Mouse (Mus musculus): ENCODE measurements around the gene Btd.

The Btd gene

GRCm38 (mm10) chr14:31640346-31640889, 410 bp upstream of the Btd start, which contains the start of gene Gm49387:
Gm49387 (minus strand) TSS chr14:31640878.
- ChIA-PET POLR2A (interaction anchor here in 3 of 4 experiments (0.6 to 3.1 kb wide), 20 partner anchors 9 to 678 kb away, joined by 3 to 11 read pairs (median 4); partner anchors contain the start of genes Capn7 (in 1 of the 3) and Ncoa4 (in 1 of the 3)), CTCF (interaction anchor here in 1 of 4 experiments (0.7 to 1.0 kb wide), 3 partner anchors 10 to 176 kb away, joined by 3 read pairs; no protein-coding TSS in a partner anchor)

GRCm38 (mm10) chr14:31641506-31642155, 803 bp downstream of the Btd start:
- ChIA-PET CTCF (interaction anchor here in 2 of 4 experiments (0.6 to 1.0 kb wide), 5 partner anchors 12 to 370 kb away, joined by 3 to 6 read pairs (median 3); no protein-coding TSS in a partner anchor), POLR2A (interaction anchor here in 3 of 4 experiments (0.5 to 3.1 kb wide), 28 partner anchors 8 to 676 kb away, joined by 3 to 11 read pairs (median 4); partner anchors contain the start of genes Capn7 (in 1 of the 3), Dph3 (in 1 of the 3), Ncoa4 (in 1 of the 3) and Oxnad1 (in 1 of the 3))

GRCm38 (mm10) chr14:31644183-31644830, 3.5 kb downstream of the Btd start:
- POLR2A ChIA-PET, result interaction anchor here in 2 of 4 experiments (0.5 to 2.0 kb wide), 3 partner anchors 17 to 423 kb away, joined by 4 to 7 read pairs (median 4); no protein-coding TSS in a partner anchor
- CTCF ChIA-PET, result interaction anchor here (0.6 to 1.6 kb wide), 10 partner anchors 11 to 641 kb away, joined by 3 to 7 read pairs (median 4); no protein-coding TSS in a partner anchor

- POLR2A ChIA-PET, result interaction anchor here in 2 of 4 experiments (0.6 to 2.0 kb wide), 2 partner anchors 17 to 422 kb away, joined by 4 to 7 read pairs; no protein-coding TSS in a partner anchor
- CTCF ChIA-PET, result interaction anchor here (0.5 to 1.6 kb wide), 13 partner anchors 10 to 673 kb away, joined by 3 to 8 read pairs (median 3); no protein-coding TSS in a partner anchor
Observed at GRCm38 (mm10) chr14:31644931-31645547, 4.2 kb downstream of the Btd start.

- ChIA-PET POLR2A (interaction anchor here in 1 of 4 experiments (2.0 kb wide), 1 partner anchor 16 kb away, joined by 7 read pairs; no protein-coding TSS in a partner anchor), CTCF (interaction anchor here in 3 of 4 experiments (1.0 to 1.6 kb wide), 4 partner anchors 16 to 431 kb away, joined by 3 to 6 read pairs (median 4); no protein-coding TSS in a partner anchor)
Observed at GRCm38 (mm10) chr14:31645920-31646319, 5.1 kb downstream of the Btd start.

- ChIA-PET POLR2A (interaction anchor here in 1 of 4 experiments (1.1 kb wide), 1 partner anchor 14 kb away, joined by 6 read pairs; no protein-coding TSS in a partner anchor), CTCF (interaction anchor here in 2 of 4 experiments (0.6 to 1.4 kb wide), 3 partner anchors 13 to 175 kb away, joined by 3 to 4 read pairs (median 3); no protein-coding TSS in a partner anchor)
Observed at GRCm38 (mm10) chr14:31647991-31648390, 7.2 kb downstream of the Btd start.

- CTCF ChIA-PET, result interaction anchor here in 3 of 4 experiments (0.6 to 2.1 kb wide), 7 partner anchors 9 to 152 kb away, joined by 3 to 12 read pairs (median 3); partner anchors contain the start of genes Btd (in 1 of the 3), Gm49387 (in 1 of the 3) and Hacl1 (in 1 of the 3)
- POLR2A ChIA-PET, result interaction anchor here in 2 of 4 experiments (0.5 to 5.6 kb wide), 3 partner anchors 11 to 120 kb away, joined by 4 to 25 read pairs (median 4); no protein-coding TSS in a partner anchor
Observed at GRCm38 (mm10) chr14:31650347-31650746, 9.5 kb downstream of the Btd start.

- CTCF ChIA-PET, result interaction anchor here in 2 of 4 experiments (0.9 to 2.1 kb wide), 3 partner anchors 8 to 11 kb away, joined by 3 to 12 read pairs (median 3); partner anchors contain the start of genes Btd (in 1 of the 2), Gm49387 (in 1 of the 2) and Hacl1 (in 1 of the 2)
- POLR2A ChIA-PET, result interaction anchor here in 1 of 4 experiments (5.6 kb wide), 1 partner anchor 10 kb away, joined by 25 read pairs; no protein-coding TSS in a partner anchor
Observed at GRCm38 (mm10) chr14:31651206-31651605, 10.4 kb downstream of the Btd start.

GRCm38 (mm10) chr14:31652106-31652505, 11.3 kb downstream of the Btd start:
- ChIA-PET CTCF (interaction anchor here in 1 of 4 experiments (1.0 kb wide), 1 partner anchor 381 kb away, joined by 3 read pairs; no protein-coding TSS in a partner anchor), POLR2A (interaction anchor here in 1 of 4 experiments (0.8 to 5.6 kb wide), 2 partner anchors 10 to 140 kb away, joined by 3 to 25 read pairs; no protein-coding TSS in a partner anchor)

GRCm38 (mm10) chr14:31652624-31653023, 11.8 kb downstream of the Btd start:
- POLR2A ChIA-PET, result interaction anchor here in 1 of 4 experiments (5.6 kb wide), 1 partner anchor 9 kb away, joined by 25 read pairs; no protein-coding TSS in a partner anchor
- CTCF ChIA-PET, result interaction anchor here in 1 of 4 experiments (1.0 kb wide), 1 partner anchor 381 kb away, joined by 3 read pairs; no protein-coding TSS in a partner anchor

- POLR2A ChIA-PET, result interaction anchor here in 3 of 4 experiments (0.9 to 5.6 kb wide), 5 partner anchors 8 to 265 kb away, joined by 3 to 25 read pairs (median 3); no protein-coding TSS in a partner anchor
Observed at GRCm38 (mm10) chr14:31653101-31653875, 12.5 kb downstream of the Btd start.

GRCm38 (mm10) chr14:31654816-31655215, 14.0 kb downstream of the Btd start:
- POLR2A ChIA-PET, result interaction anchor here in 2 of 4 experiments (1.0 to 5.6 kb wide), 3 partner anchors 7 to 288 kb away, joined by 3 to 25 read pairs (median 3); partner anchors contain the start of genes Btd (in 1 of the 2), Gm49387 (in 1 of the 2) and Hacl1 (in 1 of the 2)
- CTCF ChIA-PET, result interaction anchor here in 3 of 4 experiments (0.6 to 1.2 kb wide), 6 partner anchors 10 to 330 kb away, joined by 3 to 4 read pairs (median 3); no protein-coding TSS in a partner anchor

More at GRCm38 (mm10) chr14:31653101-31653875, 12.5 kb downstream of the Btd start:
- CTCF ChIA-PET, result interaction anchor here in 3 of 4 experiments (0.6 to 1.3 kb wide), 5 partner anchors 31 to 421 kb away, joined by 3 to 4 read pairs (median 3); no protein-coding TSS in a partner anchor

- ChIA-PET POLR2A (interaction anchor here in 2 of 4 experiments (1.2 kb wide), 2 partner anchors 15 to 287 kb away, joined by 3 read pairs; no protein-coding TSS in a partner anchor), CTCF (interaction anchor here in 3 of 4 experiments (0.6 to 1.5 kb wide), 4 partner anchors 11 to 749 kb away, joined by 3 to 6 read pairs (median 4); no protein-coding TSS in a partner anchor)
Observed at GRCm38 (mm10) chr14:31655406-31655805, 14.6 kb downstream of the Btd start.

- CTCF ChIA-PET, result interaction anchor here (0.6 to 1.7 kb wide), 16 partner anchors 10 to 404 kb away, joined by 3 to 8 read pairs (median 4); no protein-coding TSS in a partner anchor
- POLR2A ChIA-PET, result interaction anchor here in 3 of 4 experiments (0.7 to 1.2 kb wide), 5 partner anchors 14 to 431 kb away, joined by 3 to 4 read pairs (median 3); partner anchors contain the start of genes Btd (in 1 of the 3), Gm49387 (in 1 of the 3) and Hacl1 (in 1 of the 3)
Observed at GRCm38 (mm10) chr14:31656386-31656785, 15.6 kb downstream of the Btd start.

- CTCF ChIA-PET, result interaction anchor here (0.6 to 1.7 kb wide), 19 partner anchors 10 to 420 kb away, joined by 3 to 8 read pairs (median 3); no protein-coding TSS in a partner anchor
- POLR2A ChIA-PET, result interaction anchor here in 3 of 4 experiments (0.7 to 1.0 kb wide), 4 partner anchors 16 to 430 kb away, joined by 3 to 4 read pairs (median 4); partner anchors contain the start of genes Btd (in 1 of the 3), Gm49387 (in 1 of the 3) and Hacl1 (in 1 of the 3)
Observed at GRCm38 (mm10) chr14:31656857-31657645, 16.2 kb downstream of the Btd start.
